Comparison of ENCODE assay signal across 22 mouse cellular contexts in genomic region chr2:58529384-58529783, GRCm38 (mm10). TPM values are rescaled to one million over a fixed set of nuclear protein-coding genes. Genes with fewer than 3 reads are reported as not detected.
DNase-seq lines count a peak whose midpoint lies in the region; ATAC-seq and TF ChIP-seq lines count a peak whose summit lies in the region.
"Had no signal": no experiment of that assay in that cellular context is flagged by ENCODE, and none has a peak within 500 bp of the region (broad histone marks: within the 10 kb centered on the region; RNA-seq: fewer than 3 reads in every experiment).

No protein-coding gene starts in this region.

- H3K36me3 ChIP-seq in hindbrain, embryonic 13.5 days: no peaks in the 10 kb centered on the region
- no peaks in the 10 kb centered on the region for H3K36me3 ChIP-seq in hindbrain, embryonic 10.5 days
- H3K36me3 ChIP-seq in midbrain, embryonic 15.5 days (replicated peaks): no peaks in the 10 kb centered on the region
- H3K36me3 ChIP-seq: forebrain, embryonic 10.5 days; limb, embryonic 13.5 days had no signal

- no peak overlapping the region for H3K4me3 ChIP-seq in hindbrain, embryonic 13.5 days
- no peak overlapping the region for H3K4me3 ChIP-seq in hindbrain, embryonic 10.5 days
- no peak overlapping the region for H3K4me3 ChIP-seq in midbrain, embryonic 15.5 days
- H3K4me3 ChIP-seq: forebrain, embryonic 10.5 days; limb, embryonic 13.5 days had no signal

- H3K9ac ChIP-seq in hindbrain, embryonic 13.5 days: peak overlapping the region; percentile 43; the same call in 1 of the 2 replicates
- no peak overlapping the region for H3K9ac ChIP-seq in midbrain, embryonic 15.5 days
- H3K9ac ChIP-seq: limb, embryonic 13.5 days; liver, embryonic 14.5 days had no signal

- intact Hi-C loops in heart, postnatal 25 days (cut with DNase I): loop anchor here (5.0 kb wide), 1 partner anchor 42 kb away; no protein-coding TSS in a partner anchor

- peaks cover 54% of the 10 kb centered on the region for H3K4me1 ChIP-seq in hindbrain, embryonic 13.5 days (replicated peaks)
- H3K4me1 ChIP-seq in hindbrain, embryonic 10.5 days (replicated peaks): peaks cover 55% of the 10 kb centered on the region
- peaks cover 39% of the 10 kb centered on the region for H3K4me1 ChIP-seq in midbrain, embryonic 15.5 days

- no peak for TF ChIP-seq CTCF in brain, embryonic 14.5 days (IDR thresholded peaks at IDR 0.05; ENCODE audit: borderline replicate concordance, extremely low read depth, insufficient read depth, insufficient read length)

- no peak overlapping the region for H3K4me2 ChIP-seq in hindbrain, embryonic 13.5 days
- H3K4me2 ChIP-seq in midbrain, embryonic 15.5 days: no peak overlapping the region
- H3K4me2 ChIP-seq: limb, embryonic 13.5 days had no signal

- H3K9me3 ChIP-seq in hindbrain, embryonic 13.5 days: no peaks in the 10 kb centered on the region
- H3K9me3 ChIP-seq in hindbrain, embryonic 10.5 days: no peaks in the 10 kb centered on the region
- no peaks in the 10 kb centered on the region for H3K9me3 ChIP-seq in midbrain, embryonic 15.5 days
- H3K9me3 ChIP-seq: forebrain, embryonic 10.5 days; limb, embryonic 13.5 days had no signal

- DNase-seq in heart, adult 11 months: peak; percentile 70
- DNase-seq in heart, postnatal 25 days (ENCODE audit: low spot score): no peak
- DNase-seq in hindbrain, embryonic 10.5 days (ENCODE audit: low spot score): no peak
- DNase-seq in brain, embryonic 14.5 days (ENCODE audit: low read depth): peak; percentile 61
- DNase-seq in adrenal gland, postnatal 25 days: no peak
- DNase-seq: adrenal gland, adult 8-10 months; gastrocnemius, postnatal 25 days; retina, postnatal 1 day; thymus, postnatal 4 days had no signal

- 73% methylated on average over 5 of the region's 5 CpGs for WGBS in hindbrain, embryonic 13.5 days
- 82% methylated on average over 5 of the region's 5 CpGs for WGBS in hindbrain, embryonic 10.5 days
- WGBS in midbrain, embryonic 15.5 days: 43% methylated on average over 5 of the region's 5 CpGs

- ATAC-seq in hindbrain, embryonic 13.5 days (ENCODE audit: low FRiP score): no peak
- peak; percentile 24 for ATAC-seq in midbrain, embryonic 15.5 days (replicated peaks)

- TF ChIP-seq POLR2A in brain, embryonic 14.5 days (IDR thresholded peaks at IDR 0.05; ENCODE audit: borderline replicate concordance, extremely low read depth, insufficient read depth, insufficient read length, poor library complexity, severe bottlenecking): no peak

- H3K27ac ChIP-seq in hindbrain, embryonic 13.5 days: peak overlapping the region; percentile 79
- no peak overlapping the region for H3K27ac ChIP-seq in hindbrain, embryonic 10.5 days
- H3K27ac ChIP-seq in midbrain, embryonic 15.5 days: peak overlapping the region; percentile 49; the same call in 1 of the 2 replicates
- H3K27ac ChIP-seq: limb, embryonic 13.5 days; liver, embryonic 14.5 days had no signal

- no peaks in the 10 kb centered on the region for H3K27me3 ChIP-seq in hindbrain, embryonic 13.5 days
- no peaks in the 10 kb centered on the region for H3K27me3 ChIP-seq in hindbrain, embryonic 10.5 days (ENCODE audit: insufficient read depth, poor library complexity, severe bottlenecking)
- H3K27me3 ChIP-seq in midbrain, embryonic 15.5 days (replicated peaks): no peaks in the 10 kb centered on the region
- H3K27me3 ChIP-seq: limb, embryonic 13.5 days had no signal

RNA-seq across cellular contexts. Expression of gene Acvr1, which starts 37.6 kb away (rescaled TPM):
- total RNA-seq in heart, postnatal 25 days (2021): 10 to 100 TPM; 16.0 to 19.5 TPM
- polyA plus RNA-seq in hindbrain, embryonic 13.5 days (2015; fragmentation: Nextera tagmentation; extraction: Ambion mirVana): 4.2 and 4.9 TPM in 2 replicates
- polyA plus RNA-seq in hindbrain, embryonic 10.5 days (2016; fragmentation: Nextera tagmentation; extraction: Ambion mirVana): 3.5 TPM in 2 replicates
- polyA plus RNA-seq in brain, embryonic 14.5 days (2012; rRNA removed): 14.4 and 19.9 TPM in 2 replicates
- 4.2 and 4.3 TPM in 2 replicates for polyA plus RNA-seq in midbrain, embryonic 15.5 days (2015; fragmentation: Nextera tagmentation; extraction: Ambion mirVana)
- total RNA-seq in adrenal gland, postnatal 25 days (2021): 40.1 and 50.7 TPM in 2 replicates
- total RNA-seq: neutrophil, adult 5-6 weeks had no signal

RNA-seq across cellular contexts. Expression of gene Upp2, which starts 37.7 kb away (rescaled TPM):
- 1 to 10 TPM; 3.1 to 3.8 TPM for total RNA-seq in heart, postnatal 25 days (2021)
- polyA plus RNA-seq in hindbrain, embryonic 13.5 days (2015; fragmentation: Nextera tagmentation; extraction: Ambion mirVana): 13.2 and 13.4 TPM in 2 replicates
- polyA plus RNA-seq in hindbrain, embryonic 10.5 days (2016; fragmentation: Nextera tagmentation; extraction: Ambion mirVana): 4.8 and 5.2 TPM in 2 replicates
- polyA plus RNA-seq in brain, embryonic 14.5 days (2012; rRNA removed): 13.5 and 15.5 TPM in 2 replicates
- 15.2 and 16.0 TPM in 2 replicates for polyA plus RNA-seq in midbrain, embryonic 15.5 days (2015; fragmentation: Nextera tagmentation; extraction: Ambion mirVana)
- 13.8 and 17.9 TPM in 2 replicates for total RNA-seq in adrenal gland, postnatal 25 days (2021)
- total RNA-seq: hematopoietic stem cell, adult 5-6 weeks; neutrophil, adult 5-6 weeks had no signal

RNA-seq across cellular contexts. Expression of gene Gm17409, which starts 59.5 kb away (rescaled TPM):
- not detected for total RNA-seq in heart, postnatal 25 days (2021)
- polyA plus RNA-seq in hindbrain, embryonic 13.5 days (2015; fragmentation: Nextera tagmentation; extraction: Ambion mirVana): not detected in 2 replicates
- 0.17 TPM in 1 of 2 replicates, not detected in the other for polyA plus RNA-seq in hindbrain, embryonic 10.5 days (2016; fragmentation: Nextera tagmentation; extraction: Ambion mirVana)
- not detected in 2 replicates for polyA plus RNA-seq in brain, embryonic 14.5 days (2012; rRNA removed)
- not detected in 2 replicates for polyA plus RNA-seq in midbrain, embryonic 15.5 days (2015; fragmentation: Nextera tagmentation; extraction: Ambion mirVana)
- not detected in 2 replicates for total RNA-seq in adrenal gland, postnatal 25 days (2021)
- total RNA-seq: adrenal gland, adult 8-10 months; common myeloid progenitor, adult 5-6 weeks; gastrocnemius, postnatal 25 days; hematopoietic stem cell, adult 5-6 weeks; layer of hippocampus, postnatal 14 days; left cerebral cortex, postnatal 10 days; monocyte, adult 5-6 weeks; neutrophil, adult 5-6 weeks had no signal
- polyA plus RNA-seq: embryonic facial prominence, embryonic 14.5 days; forebrain, embryonic 10.5 days; limb, embryonic 13.5 days; liver, embryonic 14.5 days; lung, embryonic 16.5 days had no signal

Comparison
In these comparisons a context has a peak if more than half of its experiments do, and no peak if none do; other contexts are left out.
1. DNase-seq: peak in heart, adult 11 months (single experiment) and brain, embryonic 14.5 days (single experiment); none in heart, postnatal 25 days (single experiment), hindbrain, embryonic 10.5 days (single experiment) and adrenal gland, postnatal 25 days (single experiment).